ENCODE assay signal across 26 mouse cellular contexts in the genomic region with DNA sequence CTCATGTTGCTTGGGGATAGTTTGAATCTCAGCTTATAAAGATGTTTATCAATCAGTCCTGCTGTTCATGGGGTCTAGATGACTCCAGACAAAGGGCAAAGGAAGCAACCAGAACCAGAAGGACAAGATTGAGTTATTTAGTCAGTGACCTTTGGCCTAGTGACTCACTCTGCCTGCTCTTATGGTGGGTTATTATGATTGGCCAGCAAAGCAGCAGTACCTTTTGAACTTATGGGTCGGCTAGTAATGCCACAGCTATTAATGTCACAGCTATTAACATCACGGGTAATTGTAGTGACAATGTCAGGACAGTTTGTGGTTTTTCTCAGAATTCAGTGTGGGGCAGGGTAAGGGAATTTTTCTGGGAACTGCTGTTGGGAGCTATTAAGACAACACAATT. TPM values are rescaled to one million over a fixed set of nuclear protein-coding genes. Genes with fewer than 3 reads are reported as not detected.
DNase-seq lines count a peak whose midpoint lies in the region; TF ChIP-seq lines count a peak whose summit lies in the region.
"Had no signal": no experiment of that assay in that cellular context is flagged by ENCODE, and none has a peak within 500 bp of the region (broad histone marks: within the 10 kb centered on the region; RNA-seq: fewer than 3 reads in every experiment).

No protein-coding gene starts in this region.

- DNase-seq in liver, adult 2 months (ENCODE audit: extremely low read depth, low read depth, low spot score) = peak; percentile 68
- DNase-seq in liver (no peak), NIH3T3 (ENCODE audit: low read depth) (peak; percentile 36)
- DNase-seq in frontal cortex, postnatal 14 days (ENCODE audit: low spot score in 2 of 2) = no peak
- DNase-seq in frontal cortex, adult 2 months (ENCODE audit: extremely low spot score in 1 of 2, low spot score in 1 of 2) = no peak
- DNase-seq: adrenal gland, postnatal 14 days; B cell, adult 2 months; cerebellum, adult 18-20 months; cerebellum, adult 9-11 months; cerebellum, postnatal 36 days; forebrain, postnatal 0 days; gastrocnemius, postnatal 36 days; heart, adult 18-20 months; heart, postnatal 14 days had no signal

- 0 out of 2 replicates have a peak, but pooled peaks cover 2% of the 10 kb centered on the region for H3K36me3 ChIP-seq in liver, adult 2 months (ENCODE audit: control insufficient read depth, insufficient read depth, low read length)
- no peaks in the 10 kb centered on the region for H3K36me3 ChIP-seq in small intestine, adult 2 months (ENCODE audit: control insufficient read depth, insufficient read depth, low read length)
- H3K36me3 ChIP-seq: embryonic facial prominence, embryonic 13.5 days; hindbrain, embryonic 13.5 days had no signal

- peaks cover 40% of the 10 kb centered on the region for H3K4me1 ChIP-seq in liver, adult 2 months (ENCODE audit: control insufficient read depth, insufficient read depth, low read length)
- peaks cover 7% of the 10 kb centered on the region; the same call in 1 of the 2 replicates for H3K4me1 ChIP-seq in small intestine, adult 2 months (ENCODE audit: control insufficient read depth, insufficient read depth, insufficient read length, low read length)

- H3K27ac ChIP-seq in liver, adult 2 months (replicated peaks; ENCODE audit: insufficient read depth, low read depth, low read length) = peak overlapping the region; percentile 99
- H3K27ac ChIP-seq in small intestine, adult 2 months (ENCODE audit: insufficient read depth, low read depth, low read length) = peak overlapping the region; percentile 84
- H3K27ac ChIP-seq: embryonic facial prominence, embryonic 13.5 days; forebrain, embryonic 13.5 days; heart, embryonic 15.5 days; hindbrain, embryonic 13.5 days; hindbrain, postnatal 0 days had no signal

- H3K27me3 ChIP-seq in liver, adult 2 months (ENCODE audit: control insufficient read depth, insufficient read depth, low read length) = no peaks in the 10 kb centered on the region
- no peaks in the 10 kb centered on the region for H3K27me3 ChIP-seq in small intestine, adult 2 months (ENCODE audit: control insufficient read depth, insufficient read depth, low read length)
- H3K27me3 ChIP-seq: embryonic facial prominence, embryonic 13.5 days; forebrain, embryonic 13.5 days; heart, embryonic 15.5 days; hindbrain, embryonic 13.5 days had no signal

- no peak overlapping the region for H3K4me3 ChIP-seq in liver, adult 2 months (ENCODE audit: insufficient read depth, low read depth, low read length)
- H3K4me3 ChIP-seq in small intestine, adult 2 months (ENCODE audit: low read depth, low read length) = no peak overlapping the region
- H3K4me3 ChIP-seq: embryonic facial prominence, embryonic 13.5 days; forebrain, embryonic 13.5 days; heart, embryonic 15.5 days; hindbrain, embryonic 13.5 days had no signal

- 25% methylated on average over 2 of the region's 2 CpGs for WGBS in liver, adult 2 months
- 20% methylated on average over 2 of the region's 2 CpGs for WGBS in small intestine, adult 2 months

- no peak for TF ChIP-seq POLR2A in liver, adult 2 months (IDR thresholded peaks at IDR 0.05; ENCODE audit: extremely low read depth, insufficient read depth, low read length)
- no peak for TF ChIP-seq POLR2A in small intestine, adult 2 months (IDR thresholded peaks at IDR 0.05; ENCODE audit: low read depth, low read length)

- 0 out of 2 replicates have a peak, but pooled peaks cover 1% of the 10 kb centered on the region for H3K79me2 ChIP-seq in liver, adult 2 months (ENCODE audit: control insufficient read depth, insufficient read depth, low read length)

- no peak overlapping the region; the same call in 1 of the 2 replicates for H3K9ac ChIP-seq in liver, adult 2 months (ENCODE audit: low read depth, low read length)
- H3K9ac ChIP-seq: embryonic facial prominence, embryonic 13.5 days; forebrain, embryonic 13.5 days; forebrain, postnatal 0 days; heart, embryonic 15.5 days; hindbrain, embryonic 13.5 days had no signal

- no peak for TF ChIP-seq CTCF in liver, adult 2 months (IDR thresholded peaks at IDR 0.05; ENCODE audit: low read depth, low read length)
- no peak for TF ChIP-seq CTCF in small intestine, adult 2 months (IDR thresholded peaks at IDR 0.05; ENCODE audit: extremely low read depth, insufficient read length, insufficient replicate concordance, low read depth, low read length)

RNA-seq across cellular contexts. Expression of a gene that starts 1.7 kb away (rescaled TPM):
- 25.3 and 31.0 TPM in 2 replicates for total RNA-seq in liver, adult 2 months (2014; rRNA removed)
- 3.9 and 15.6 TPM in 2 replicates for polyA plus RNA-seq in liver, adult 2 months (2012; rRNA removed)
- polyA plus RNA-seq in small intestine, adult 2 months (2012; rRNA removed) = 0.80 and 3.4 TPM in 2 replicates
- 5.6 and 6.2 TPM in 2 replicates for polyA plus RNA-seq in frontal cortex, adult 2 months (2012; rRNA removed)

RNA-seq across cellular contexts. Expression of a gene that starts 8.0 kb away (rescaled TPM):
- total RNA-seq in liver, adult 2 months (2014; rRNA removed) = not detected in 2 replicates
- not detected in 2 replicates for polyA plus RNA-seq in liver, adult 2 months (2012; rRNA removed)
- polyA plus RNA-seq in small intestine, adult 2 months (2012; rRNA removed) = not detected in 2 replicates
- polyA plus RNA-seq in frontal cortex, adult 2 months (2012; rRNA removed) = not detected in 2 replicates
- total RNA-seq: adrenal gland, adult 18-20 months; adrenal gland, postnatal 14 days; forebrain, postnatal 0 days; gastrocnemius, adult 8-10 months; gastrocnemius, postnatal 36 days; heart, adult 18-20 months; heart, postnatal 14 days; hematopoietic stem cell, adult 5-6 weeks; hindbrain, postnatal 0 days had no signal
- polyA plus RNA-seq: CD4-positive, CD25-positive, alpha-beta regulatory T cell, adult 4 months; embryonic facial prominence, embryonic 13.5 days; forebrain, embryonic 13.5 days; forebrain, postnatal 0 days; heart, embryonic 11.5 days; heart, embryonic 15.5 days; hindbrain, embryonic 13.5 days; hindbrain, postnatal 0 days; intestine, embryonic 14.5 days had no signal

RNA-seq across cellular contexts. Expression of a gene that starts 36.5 kb away (rescaled TPM):
- total RNA-seq in liver, adult 2 months (2014; rRNA removed) = 94.7 and 99.5 TPM in 2 replicates
- 14.8 and 19.4 TPM in 2 replicates for polyA plus RNA-seq in liver, adult 2 months (2012; rRNA removed)
- 13.5 and 36.1 TPM in 2 replicates for polyA plus RNA-seq in small intestine, adult 2 months (2012; rRNA removed)
- polyA plus RNA-seq in frontal cortex, adult 2 months (2012; rRNA removed) = 23.1 and 24.1 TPM in 2 replicates

RNA-seq across cellular contexts. Expression of a gene that starts 50.6 kb away (rescaled TPM):
- total RNA-seq in liver, adult 2 months (2014; rRNA removed) = 7.9 and 12.2 TPM in 2 replicates
- polyA plus RNA-seq in liver, adult 2 months (2012; rRNA removed) = 4.2 and 4.3 TPM in 2 replicates
- polyA plus RNA-seq in small intestine, adult 2 months (2012; rRNA removed) = 2.8 and 4.0 TPM in 2 replicates
- polyA plus RNA-seq in frontal cortex, adult 2 months (2012; rRNA removed) = 26.6 and 32.6 TPM in 2 replicates

Comparison
In these comparisons a context has a peak if more than half of its experiments do, and no peak if none do; other contexts are left out.
1. DNase-seq: peak in liver, adult 2 months (single experiment) and NIH3T3 (single experiment); none in liver (single experiment), frontal cortex, postnatal 14 days (0 of 2) and frontal cortex, adult 2 months (0 of 2).